Mouse (Mus musculus) heart, adult 8-10 months (tissue): ENCODE data around the gene Bcl2a1d. TPM values are rescaled to one million over a fixed set of nuclear protein-coding genes. Genes with fewer than 3 reads are reported as not detected.
"Not testable (repeated sequence)": the region's sequence is repeated elsewhere in the genome, so short reads cannot be mapped to it uniquely, and the experiment has no call there.

ENCODE experiments used
- DNase-seq: peaks from one replicate; pipeline ENCODE4 v3.0.0; 2022; ENCODE audit warnings: low spot score
- total RNA-seq, 4 experiments: library from RNA; stranded (reverse); gene quantifications; 2 replicates each; pipeline ENCODE4 v1.2.4; 2022

The Bcl2a1d gene
- 1 to 10 TPM in 1 of 4 experiments, not detected in 3; 2.2 TPM for total RNA-seq

DNA sequence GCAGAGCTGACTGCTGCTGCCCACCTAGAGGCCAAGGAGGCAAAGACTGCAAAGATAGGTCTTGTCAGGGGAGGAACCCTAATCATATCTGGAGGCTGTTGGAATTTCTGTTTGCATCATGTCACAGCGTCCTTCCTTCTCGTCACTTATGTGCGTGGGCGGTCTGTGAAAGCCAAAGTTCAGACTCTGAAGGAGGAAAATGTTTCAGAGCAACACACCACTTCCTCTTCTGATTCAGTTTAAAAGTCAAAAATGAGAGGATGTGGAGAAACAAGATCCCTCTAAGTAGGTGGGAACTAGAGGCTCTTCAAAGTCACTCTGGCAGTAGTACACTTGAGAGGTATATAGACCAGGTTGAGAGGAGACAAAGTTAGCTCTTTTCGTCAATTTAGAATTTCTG is at the start of gene Bcl2a1d:
TSS of gene Bcl2a1d (minus strand) at position 187 of the 400 bp plus-strand sequence.
- DNase-seq, result not testable (repeated sequence)

DNA sequence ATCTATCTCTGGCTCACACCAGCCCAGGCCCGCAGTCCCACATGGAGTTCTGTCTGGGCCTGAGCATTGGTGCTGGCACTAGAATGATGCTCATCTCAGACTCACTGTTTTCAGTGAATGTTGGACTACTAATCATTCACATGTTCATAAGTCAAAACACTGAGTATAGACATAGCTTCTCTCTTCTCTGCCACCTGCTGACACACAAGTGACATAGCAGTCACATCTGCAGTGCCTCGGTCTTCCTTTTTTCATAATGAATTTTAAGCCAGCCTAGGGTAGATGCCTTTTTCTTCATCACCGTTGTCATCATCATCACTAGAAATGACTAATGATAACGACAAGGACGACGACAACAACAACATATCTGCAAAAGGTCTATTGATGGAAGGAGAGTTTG is 38.5 kb upstream of the Bcl2a1d start:
- not testable (repeated sequence) for DNase-seq

DNA sequence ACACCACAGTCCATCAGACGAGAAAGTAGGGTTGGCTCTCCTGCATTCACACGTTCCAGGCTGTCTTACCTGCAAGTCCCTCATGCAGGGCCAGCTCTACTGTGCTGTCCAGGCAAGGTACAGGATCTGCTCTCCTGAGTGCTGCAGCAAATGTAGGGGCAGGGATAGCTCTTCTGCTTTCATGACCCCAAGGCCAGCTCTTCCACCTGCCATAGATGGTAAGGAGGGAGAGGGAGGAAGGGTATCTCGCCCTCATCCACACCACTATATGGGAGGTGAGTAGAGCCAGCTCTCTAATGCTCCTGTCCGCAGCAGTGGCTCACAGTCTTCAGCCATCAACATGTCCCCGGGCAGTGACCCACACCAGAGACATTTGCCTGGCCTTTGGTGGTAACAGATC is 37.8 kb upstream of the Bcl2a1d start:
- DNase-seq, result not testable (repeated sequence)

DNA sequence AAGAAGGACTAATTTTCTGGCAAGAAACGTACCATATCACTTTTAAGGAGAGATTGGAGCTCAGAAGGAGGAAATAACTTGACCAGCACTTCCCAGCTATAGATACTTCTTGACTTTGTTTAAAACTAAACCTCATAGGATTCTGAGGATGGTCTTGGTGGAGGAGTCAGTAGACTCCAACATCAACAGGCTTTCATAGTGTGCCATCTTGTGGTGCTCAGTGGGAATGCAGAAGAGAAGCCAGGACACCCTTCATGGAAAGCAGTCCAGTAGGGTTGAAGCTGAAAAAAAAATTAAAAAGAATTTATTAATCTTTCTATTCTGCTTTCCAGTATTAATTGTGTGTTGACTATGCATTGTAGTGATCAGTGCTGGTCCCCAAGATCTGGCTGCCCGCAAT is 15.0 kb upstream of the Bcl2a1d start:
- not testable (repeated sequence) for DNase-seq

DNA sequence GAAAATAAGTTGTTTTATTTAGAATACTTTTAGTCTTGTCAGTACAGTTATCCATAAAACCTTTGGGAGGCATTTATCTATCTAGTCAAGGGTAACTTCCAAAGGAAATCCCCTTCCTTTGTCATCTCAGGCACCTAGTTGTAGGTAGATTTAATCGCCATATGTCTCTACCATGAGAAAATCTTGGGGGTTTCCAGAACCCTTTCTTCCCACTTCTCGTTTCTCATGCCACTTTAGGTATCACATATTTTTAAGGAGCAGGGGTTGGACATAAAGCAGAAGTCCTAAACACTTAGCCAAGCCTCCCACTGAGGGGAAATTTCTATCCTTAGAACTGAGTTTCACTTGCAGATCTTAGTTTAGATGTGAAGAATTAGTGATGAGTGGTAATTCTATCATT is 14.3 kb upstream of the Bcl2a1d start:
- not testable (repeated sequence) for DNase-seq

DNA sequence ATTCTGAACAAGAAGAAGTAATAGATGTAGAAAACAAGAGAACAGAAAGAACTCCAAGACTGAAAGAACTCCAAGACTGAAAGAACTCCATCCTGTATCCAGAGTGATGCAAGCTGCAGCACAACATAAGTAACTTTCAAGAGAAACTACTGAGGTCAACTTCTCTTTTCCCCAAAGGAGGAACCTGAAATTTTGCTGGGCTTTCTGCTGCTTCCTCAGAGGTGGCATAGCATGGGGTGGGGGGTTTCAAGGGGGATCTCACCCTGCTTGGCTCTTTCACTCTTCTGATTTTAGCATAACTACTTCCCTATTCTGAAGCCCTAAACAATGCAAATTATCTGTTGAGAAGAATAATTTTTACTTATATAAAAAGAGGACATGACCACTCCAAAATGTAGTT is 3.6 kb upstream of the Bcl2a1d start:
- DNase-seq, result not testable (repeated sequence)

DNA sequence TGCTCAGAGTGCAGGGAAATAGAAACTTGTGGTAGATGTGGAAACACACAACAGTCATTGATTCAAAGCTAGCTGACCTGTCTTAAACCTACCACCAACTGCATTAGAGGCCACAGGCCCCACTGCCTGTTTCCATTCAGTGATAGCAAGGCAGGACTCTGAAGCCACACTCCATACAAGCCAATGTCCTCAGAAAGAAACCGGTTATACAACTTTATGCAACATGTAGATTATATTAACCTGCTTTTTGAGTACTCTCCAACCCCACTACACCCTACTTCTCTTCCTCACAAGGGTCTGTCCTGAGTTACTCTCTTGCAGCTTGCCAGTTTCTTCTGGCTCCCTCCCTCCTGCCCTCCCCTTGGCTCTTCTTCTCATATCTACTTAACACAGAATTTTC is 1.5 kb upstream of the Bcl2a1d start:
- DNase-seq, result not testable (repeated sequence)

DNA sequence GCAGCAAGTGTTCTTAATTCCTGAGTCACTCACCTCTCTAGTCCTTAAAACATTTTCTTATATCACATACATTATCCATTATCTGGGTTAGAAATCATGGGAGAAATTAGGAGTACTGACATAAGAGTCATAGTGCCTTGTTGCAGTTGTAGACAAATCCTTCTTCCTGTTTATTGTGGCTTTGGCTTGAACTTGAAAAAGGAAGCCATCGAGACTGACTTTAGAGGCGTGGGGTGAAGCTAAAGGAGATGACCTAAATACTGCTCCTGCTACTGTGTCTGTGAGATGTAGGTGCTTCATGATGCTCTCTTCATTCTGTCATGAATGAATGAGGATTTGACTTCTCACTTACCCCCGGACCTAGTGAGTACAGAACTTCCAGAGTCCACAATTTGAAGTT is 620 bp upstream of the Bcl2a1d start:
- not testable (repeated sequence) for DNase-seq

DNA sequence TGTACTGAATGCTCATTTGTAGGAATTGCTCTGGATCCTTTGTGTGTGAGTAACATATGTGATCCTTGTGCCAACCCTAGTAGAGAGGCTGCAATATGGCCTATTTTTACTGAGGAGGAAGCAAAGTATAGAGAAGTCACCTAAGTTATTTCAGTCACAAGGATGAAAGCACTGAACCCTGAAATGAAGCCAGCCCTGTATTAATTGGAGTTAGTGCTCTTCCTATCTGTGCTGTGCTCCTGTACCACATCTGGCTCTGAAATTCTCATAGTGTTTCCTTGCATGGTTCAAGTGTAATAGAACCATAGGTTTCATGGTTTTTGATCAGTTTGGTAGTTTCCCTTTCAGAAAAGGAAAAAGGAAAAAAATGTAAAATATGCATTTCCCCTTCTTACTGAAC is 3.4 kb downstream of the Bcl2a1d start:
- not testable (repeated sequence) for DNase-seq

DNA sequence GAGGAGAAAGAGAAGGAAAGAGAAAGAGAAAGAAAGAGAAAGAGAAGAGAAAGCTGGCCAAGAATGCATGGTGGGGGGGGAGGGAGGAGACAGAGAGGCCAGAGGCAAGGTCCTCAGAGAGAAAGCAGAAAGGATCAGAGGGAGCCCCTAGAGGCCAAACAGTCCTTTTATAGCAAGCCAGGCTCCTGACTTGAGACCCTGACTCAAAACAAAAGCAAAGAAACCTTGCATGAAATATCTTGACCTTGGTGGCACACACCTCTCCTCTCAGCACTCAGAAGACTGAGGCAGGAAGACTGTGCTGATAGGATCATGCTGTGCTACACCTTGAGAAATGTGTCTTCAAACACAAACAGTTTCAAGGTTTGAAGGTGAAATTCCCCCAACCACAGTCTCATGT is 10.1 kb downstream of the Bcl2a1d start:
- DNase-seq, result not testable (repeated sequence)

DNA sequence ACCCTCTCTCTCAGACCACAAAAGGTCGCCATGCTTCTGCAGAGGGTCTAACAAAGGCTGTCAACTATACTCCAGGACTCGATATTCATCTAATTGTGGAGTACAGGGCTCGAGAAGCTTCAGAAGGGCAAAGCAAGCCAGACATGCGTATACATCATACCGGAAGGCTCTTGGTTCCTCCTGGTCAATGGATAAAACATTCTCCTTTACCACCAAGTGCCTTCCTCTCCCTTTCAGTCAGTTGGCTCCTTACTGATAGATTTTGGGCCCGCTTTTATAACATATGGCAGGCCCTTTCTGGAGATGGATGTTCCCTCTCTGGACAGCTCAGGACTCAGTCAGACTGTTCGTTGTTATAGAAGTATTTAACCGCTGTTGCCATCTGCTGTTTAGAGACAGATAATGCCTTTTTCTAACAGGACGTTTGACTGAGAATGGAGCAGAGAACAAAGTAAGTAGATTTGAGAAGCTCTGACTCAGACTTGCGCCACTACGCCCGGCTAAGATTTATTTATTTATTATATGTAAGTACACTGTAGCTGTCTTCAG is 11.7 kb downstream of the Bcl2a1d start, which contains the start of gene Mthfsl:
TSS of gene Mthfsl (minus strand) at position 308 of the 549 bp plus-strand sequence.
- DNase-seq, result peak; percentile 54

DNA sequence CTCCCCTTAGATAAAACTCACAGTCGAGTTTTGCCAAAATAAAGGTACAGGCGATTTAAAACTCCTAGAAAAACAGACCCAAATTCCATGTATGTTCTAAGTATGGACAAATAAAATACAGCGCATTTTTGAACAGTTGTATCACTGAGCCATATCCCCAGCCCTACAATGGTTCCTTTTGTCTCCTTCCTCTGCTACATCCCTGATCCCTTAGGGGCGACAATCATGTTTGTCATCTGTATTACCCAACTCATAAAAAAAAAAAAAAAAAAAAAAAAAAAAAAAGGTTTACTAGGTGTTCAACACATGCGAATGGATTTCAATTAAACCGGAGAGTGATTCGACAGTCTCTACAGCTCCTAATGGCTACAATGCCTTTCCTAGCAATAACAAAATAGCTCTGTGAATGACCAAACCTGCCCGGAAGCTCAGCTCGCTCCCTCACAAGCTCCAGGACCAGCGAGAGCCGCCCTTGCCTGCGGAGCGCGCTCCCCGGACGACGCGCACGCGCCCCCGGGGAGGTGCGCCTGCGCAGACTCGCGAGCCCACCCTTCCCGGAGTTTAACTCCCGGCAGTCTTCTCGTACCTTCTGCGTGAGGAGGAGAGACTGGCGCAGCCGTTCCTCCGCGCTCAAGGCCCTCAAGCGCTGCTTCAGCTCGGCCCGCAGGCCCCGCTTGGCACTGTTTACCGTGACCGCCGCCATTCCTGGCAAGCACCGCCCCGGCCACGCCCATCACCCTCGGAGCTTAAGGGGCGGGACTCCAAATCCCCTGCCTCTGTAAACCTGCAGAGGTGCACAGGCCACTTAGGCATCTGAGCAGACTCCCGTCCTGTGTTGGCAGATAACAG is 12.4 kb downstream of the Bcl2a1d start:
- DNase-seq, result not testable (repeated sequence)

DNA sequence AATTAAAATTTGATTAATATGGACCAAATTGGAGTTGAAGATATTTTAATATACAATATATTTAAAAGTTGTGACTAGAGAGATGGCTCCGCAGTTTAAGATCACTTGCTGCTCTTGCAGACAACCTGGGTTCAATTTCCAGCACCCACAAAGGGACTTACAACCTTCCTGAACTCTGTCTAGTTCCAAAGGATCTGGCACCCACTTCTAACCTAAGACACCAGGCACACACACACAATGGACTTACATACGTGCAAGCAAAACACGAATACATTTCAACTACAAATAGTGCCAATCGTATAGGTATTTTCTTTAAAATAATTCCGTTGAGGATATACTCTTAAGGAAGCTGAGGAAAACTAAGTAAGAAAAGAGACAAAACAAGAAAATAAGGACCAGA is 13.1 kb downstream of the Bcl2a1d start:
- not testable (repeated sequence) for DNase-seq

DNA sequence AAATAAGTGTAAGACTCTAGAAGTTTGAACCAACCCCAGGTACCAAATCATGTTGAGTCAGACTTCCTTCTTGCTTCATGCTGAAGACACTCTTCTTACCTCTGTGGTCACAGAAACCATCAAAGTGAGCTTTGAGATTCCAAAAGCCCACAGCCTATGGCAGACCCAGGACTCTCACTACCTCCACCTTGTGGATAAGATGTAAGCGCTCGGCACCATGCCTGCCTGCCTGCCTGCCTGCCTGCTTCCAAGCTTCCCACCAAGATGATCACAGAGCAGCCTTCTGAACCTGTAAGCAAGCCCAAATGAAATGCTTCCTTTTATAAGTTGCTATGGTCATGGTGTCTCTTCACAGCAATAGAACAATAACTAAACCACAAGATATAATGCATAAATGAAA is 13.6 kb downstream of the Bcl2a1d start:
- not testable (repeated sequence) for DNase-seq

DNA sequence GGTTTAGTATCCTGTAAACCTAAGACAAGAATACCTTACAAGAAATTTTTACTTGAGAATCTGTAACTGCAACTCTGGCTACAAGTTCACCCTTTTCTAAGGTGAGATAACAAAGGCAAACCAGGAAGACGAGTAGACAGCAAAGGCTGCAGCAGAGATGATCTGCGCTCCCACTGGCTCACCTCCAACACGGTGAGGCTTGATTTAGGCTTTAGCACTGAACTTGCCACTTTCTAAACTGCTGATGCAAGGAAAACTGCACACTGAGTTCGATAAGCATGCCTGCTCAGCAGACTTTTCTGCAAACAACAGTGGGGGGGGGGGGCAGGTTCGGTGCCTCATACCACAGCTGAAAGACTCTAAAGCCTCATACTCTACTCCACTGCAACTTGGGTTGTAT is 17.2 kb downstream of the Bcl2a1d start:
- DNase-seq, result not testable (repeated sequence)

DNA sequence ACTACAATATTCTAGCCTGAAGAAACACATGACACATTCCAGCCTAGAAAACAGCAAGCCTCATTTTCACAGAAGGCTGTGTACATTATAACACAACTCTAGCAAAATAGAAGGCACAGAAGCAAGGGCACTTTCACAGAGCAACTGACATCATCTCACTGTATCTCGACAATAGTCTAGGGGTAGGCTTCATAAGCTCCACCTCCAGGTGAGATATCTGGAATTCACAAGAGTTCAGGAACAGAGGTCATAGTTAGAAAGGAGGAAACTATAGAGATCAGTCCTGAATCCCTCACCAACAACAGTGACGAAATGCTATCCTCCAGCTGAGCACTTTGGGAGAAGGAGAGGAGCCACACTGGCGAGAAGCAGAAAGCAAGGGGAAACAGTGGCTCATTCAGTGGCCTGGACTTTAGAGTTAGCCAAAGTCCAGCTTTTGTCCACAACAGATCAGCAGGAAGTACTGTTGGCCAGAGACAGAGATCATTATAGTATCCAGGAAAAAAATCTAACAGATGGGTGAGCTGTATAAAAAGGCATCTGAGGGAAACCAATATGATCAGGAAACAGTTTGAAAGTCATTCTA is 19.5 kb downstream of the Bcl2a1d start:
- DNase-seq, result not testable (repeated sequence)

DNA sequence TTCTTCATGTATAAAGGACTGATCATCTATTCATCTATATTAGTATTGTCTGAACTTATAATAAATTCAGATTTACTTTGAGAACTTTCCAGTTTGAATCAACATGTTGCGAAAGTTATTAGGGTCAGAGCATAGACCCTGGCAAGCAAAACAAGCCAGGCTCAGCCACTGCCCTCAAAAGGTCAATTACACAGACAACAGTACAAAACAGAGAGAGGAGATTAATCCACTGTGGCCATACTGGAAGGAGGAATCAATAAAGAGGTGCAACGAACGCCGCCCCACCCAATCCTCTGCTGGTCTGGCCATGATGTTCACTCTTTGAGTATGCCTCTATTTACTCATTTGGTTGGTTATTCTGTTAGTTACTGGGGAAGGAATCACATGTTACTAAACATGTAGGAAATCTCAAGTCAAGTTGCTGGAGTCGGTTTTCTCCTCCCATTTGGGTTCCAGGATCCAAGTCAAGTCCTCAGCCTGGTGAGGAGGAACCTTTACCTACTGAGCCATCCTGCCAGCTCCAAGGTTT is 20.7 kb downstream of the Bcl2a1d start:
- not testable (repeated sequence) for DNase-seq

DNA sequence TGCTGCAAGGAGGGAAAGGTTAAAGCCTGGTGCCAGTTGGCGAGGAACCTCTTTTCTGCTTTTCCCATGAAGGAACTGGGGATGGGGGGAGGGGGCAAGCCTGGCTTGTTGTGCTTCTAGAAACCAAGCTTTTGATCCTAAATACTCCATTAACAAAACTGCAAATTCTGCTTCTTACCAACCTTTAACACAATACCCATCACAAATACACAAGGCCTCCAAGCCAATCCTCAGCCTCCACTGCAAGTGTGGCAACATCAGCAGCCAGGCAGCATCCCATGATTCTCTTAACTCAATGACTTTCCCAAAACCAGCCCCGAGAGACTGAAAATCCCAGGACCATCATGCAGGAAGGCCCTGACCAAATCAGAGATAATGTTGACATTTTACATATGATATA is 21.3 kb downstream of the Bcl2a1d start:
- not testable (repeated sequence) for DNase-seq

DNA sequence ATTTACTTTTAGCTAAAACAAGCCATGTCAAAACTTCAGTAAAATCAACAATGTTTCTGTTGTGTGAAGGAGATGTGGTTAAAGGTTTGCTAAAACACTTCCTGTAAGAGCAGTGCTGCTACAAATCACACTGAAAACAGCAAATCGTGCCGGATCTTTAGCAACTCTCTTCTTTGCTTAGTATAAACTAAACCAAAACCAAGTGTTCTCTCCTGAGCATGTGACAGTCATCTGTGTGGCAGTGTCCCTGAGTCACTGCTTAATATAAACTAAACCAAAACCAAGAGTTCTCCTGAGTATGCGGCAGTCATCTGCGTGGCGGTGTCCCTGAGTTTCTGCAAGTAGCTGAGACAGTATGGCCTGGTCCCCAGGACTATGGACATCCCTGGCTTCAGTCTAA is 21.9 kb downstream of the Bcl2a1d start:
- not testable (repeated sequence) for DNase-seq

DNA sequence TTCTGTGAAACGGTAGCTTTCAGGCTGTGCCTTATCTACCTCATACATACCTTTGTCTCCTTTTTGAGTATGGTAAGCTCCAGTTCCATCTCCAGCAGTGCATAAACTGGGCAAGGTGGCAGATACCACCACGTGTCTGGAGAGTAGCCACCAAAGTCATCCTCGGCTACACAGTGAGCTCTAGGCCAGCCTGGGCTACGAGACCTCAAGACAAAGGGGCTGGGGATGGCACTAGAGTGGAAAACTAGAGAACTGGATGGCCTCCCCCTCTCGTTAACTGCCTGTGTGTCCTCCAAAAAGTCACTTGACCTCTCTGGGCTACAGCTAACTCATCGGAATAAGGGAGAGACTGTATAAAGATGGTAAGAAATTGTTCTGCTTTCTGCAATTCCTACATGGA is 22.4 kb downstream of the Bcl2a1d start:
- no peak for DNase-seq

DNA sequence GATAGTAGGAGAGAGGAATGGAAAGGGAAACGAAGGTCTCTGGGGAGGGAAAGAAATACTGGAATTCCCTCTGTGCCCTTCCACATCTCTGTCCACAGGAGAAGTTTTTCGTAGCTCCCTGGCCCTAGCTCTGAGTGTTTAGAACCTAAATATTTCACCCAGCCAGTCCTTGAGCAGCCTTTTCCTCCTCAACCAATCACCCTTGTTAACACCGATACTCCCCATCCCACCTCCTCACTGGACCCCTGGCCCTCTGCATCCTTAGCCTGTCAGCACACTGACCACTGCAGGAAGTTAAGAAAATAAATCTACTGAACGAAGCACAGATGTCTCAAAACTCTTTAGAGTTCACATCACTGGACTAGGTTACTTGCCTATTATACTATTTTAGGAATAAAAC is 25.0 kb downstream of the Bcl2a1d start:
- DNase-seq, result no peak

DNA sequence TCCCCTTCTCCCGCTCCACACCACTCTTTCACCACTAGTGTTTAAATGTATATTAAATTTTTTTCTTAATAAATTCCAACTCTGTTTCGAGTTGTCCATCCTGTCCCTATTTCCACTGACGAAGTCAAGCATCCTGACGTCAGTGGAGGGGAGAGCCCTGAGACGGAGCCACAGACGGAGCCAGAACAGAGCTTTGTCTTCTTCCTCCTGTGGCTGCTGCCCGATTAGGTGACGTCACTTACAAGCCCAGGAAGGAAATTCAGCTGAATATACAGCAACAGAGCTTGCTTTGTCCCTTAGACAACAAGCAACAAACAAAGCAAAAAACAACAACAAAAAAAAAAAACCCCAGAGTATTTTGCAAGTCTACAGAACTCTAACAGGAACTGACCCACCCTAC is 26.6 kb downstream of the Bcl2a1d start:
- not testable (repeated sequence) for DNase-seq
